Mouse (Mus musculus) neural tube, embryonic 11.5 days (tissue): Measurements from ENCODE around the gene Tbpl1. TPM values are rescaled to one million over a fixed set of nuclear protein-coding genes. Genes with fewer than 3 reads are reported as not detected.

Experiments
- ATAC-seq: fragments of 200-750 bp; cut with Nextera tagmentation; 2 replicates; pipeline ENCODE4 v1.8.0; 2017; ENCODE audit warnings: moderate number of reproducible peaks, mild to moderate bottlenecking, moderate TSS enrichment, moderate library complexity; ENCODE audit not compliant: insufficient read depth, low FRiP score, low TSS enrichment
- DNase-seq: peaks from one replicate; pipeline ENCODE4 v3.0.0-alpha.2; 2015; ENCODE audit warnings: low spot score
- H3K27ac ChIP-seq: fragments of 300-500 bp; sonication (generic); 2 replicates; pipeline ENCODE4 v1.5.1; 2014; ENCODE audit warnings: low read depth, mild to moderate bottlenecking, low read length
- H3K27me3 ChIP-seq: fragments of 300-500 bp; sonication (generic); 2 replicates; pipeline ENCODE4 v1.6.1; 2014; ENCODE audit warnings: mild to moderate bottlenecking, low read length, mixed read lengths; ENCODE audit not compliant: control insufficient read depth, insufficient read depth
- H3K36me3 ChIP-seq: fragments of 300-500 bp; sonication (generic); 2 replicates; pipeline ENCODE4 v1.6.1; 2014; ENCODE audit warnings: mild to moderate bottlenecking, low read length, moderate library complexity, mixed read lengths; ENCODE audit not compliant: control insufficient read depth, insufficient read depth
- H3K4me1 ChIP-seq: fragments of 300-500 bp; sonication (generic); 2 replicates; pipeline ENCODE4 v1.6.1; 2014; ENCODE audit warnings: low read length, mixed read lengths; ENCODE audit not compliant: control insufficient read depth, insufficient read depth
- H3K4me2 ChIP-seq: fragments of 300-500 bp; sonication (generic); 2 replicates; pipeline ENCODE4 v1.6.1; 2014; ENCODE audit warnings: low read depth, mild to moderate bottlenecking, moderate library complexity
- H3K4me3 ChIP-seq: fragments of 300-500 bp; sonication (generic); 2 replicates; pipeline ENCODE4 v1.5.1; 2014; ENCODE audit warnings: low read depth, low read length
- H3K9ac ChIP-seq: fragments of 300-500 bp; sonication (generic); 2 replicates; pipeline ENCODE4 v1.6.1; 2014; ENCODE audit warnings: mild to moderate bottlenecking, low read length
- H3K9me3 ChIP-seq: fragments of 300-500 bp; sonication (generic); 2 replicates; pipeline ENCODE4 v1.6.1; 2016; ENCODE audit warnings: low read length; ENCODE audit not compliant: control insufficient read depth
- WGBS: fragments of 180-500 bp; shearing (Covaris S2); extraction: QIAGEN DNeasy Blood & Tissue Kit; methylation state at CpG from one replicate; pipeline ENCODE4 v1.1.7; 2014; 5-methylcytosine and 5-hydroxymethylcytosine counted together
- polyA plus RNA-seq: library from polyadenylated mRNA; unstranded; fragments of >200 nt; fragmentation: Nextera tagmentation; extraction: Ambion mirVana; gene quantifications from 2 replicates; pipeline ENCODE4 v1.2.1, GENCODE M21; 2014

Tbpl1 gene
- polyA plus RNA-seq, 1 experiment from 2014 or later = 108 TPM

- Histone ChIP-seq H3K4me2 (no peak overlapping the region), H3K27me3 (no peaks in the 10 kb centered on the region), H3K4me1 (no peaks in the 10 kb centered on the region), H3K36me3 (no peaks in the 10 kb centered on the region), H3K9ac (no peak overlapping the region), H3K27ac (no peak overlapping the region), H3K4me3 (no peak overlapping the region), H3K9me3 (no peaks in the 10 kb centered on the region)
- ATAC-seq (no peak), DNase-seq (no peak)
- WGBS = 86% methylated on average over 5 of the region's 5 CpGs
These were observed 10.8 kb downstream of the Tbpl1 start for GRCm38 (mm10) chr10:22720781-22721529.

DNA sequence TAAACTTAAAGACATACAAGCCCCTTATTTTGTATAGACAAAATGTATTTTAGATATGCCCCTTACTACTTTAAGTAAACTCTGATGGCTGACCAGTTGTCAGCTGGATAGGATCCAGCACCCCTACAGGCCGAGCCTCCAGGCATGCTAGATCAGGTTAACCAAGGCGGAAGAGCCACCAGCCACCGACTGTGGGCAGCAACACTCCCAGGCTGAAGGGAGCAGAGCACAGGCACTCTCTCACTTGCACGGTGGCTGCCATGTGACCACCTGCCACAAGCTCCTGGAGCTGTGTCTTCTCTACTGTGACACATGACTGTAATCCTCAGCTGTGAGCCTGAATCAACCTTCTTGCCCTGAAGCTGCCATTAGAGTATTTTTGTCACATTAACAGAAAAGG is 13.3 kb downstream of the Tbpl1 start:
- Histone ChIP-seq H3K4me2 (no peak overlapping the region), H3K9ac (no peak overlapping the region), H3K27ac (no peak overlapping the region), H3K4me3 (no peak overlapping the region), H3K27me3 (no peaks in the 10 kb centered on the region), H3K36me3 (no peaks in the 10 kb centered on the region), H3K4me1 (no peaks in the 10 kb centered on the region), H3K9me3 (no peaks in the 10 kb centered on the region)
- DNase-seq (no peak), ATAC-seq (no peak)
- 51% methylated on average over 4 of the region's 4 CpGs for WGBS

DNA sequence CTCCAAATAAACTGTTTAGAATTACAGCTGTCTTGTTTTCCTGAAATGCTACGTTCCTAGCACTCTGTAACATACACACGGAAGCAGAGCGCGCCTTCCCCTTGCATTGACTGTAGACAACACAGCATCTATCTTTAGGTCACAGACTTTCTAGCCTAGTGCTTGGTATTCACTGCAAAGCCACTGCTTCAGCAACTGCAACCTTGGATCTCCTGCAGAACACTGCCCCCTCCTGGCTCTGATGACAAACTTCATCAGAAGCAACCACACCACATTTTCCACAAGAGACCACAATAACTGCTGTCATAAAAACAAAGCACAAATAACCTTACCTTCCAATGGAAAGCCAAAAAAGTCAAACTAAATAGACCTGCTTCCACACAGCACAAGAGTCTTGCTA is 17.2 kb downstream of the Tbpl1 start:
- Histone ChIP-seq H3K27me3 (no peaks in the 10 kb centered on the region), H3K4me2 (no peak overlapping the region), H3K9me3 (no peaks in the 10 kb centered on the region), H3K36me3 (peaks cover 4% of the 10 kb centered on the region; the same call in 1 of the 2 replicates), H3K9ac (no peak overlapping the region), H3K4me3 (no peak overlapping the region), H3K4me1 (no peaks in the 10 kb centered on the region), H3K27ac (no peak overlapping the region)
- DNase-seq (peak; percentile 47), ATAC-seq (no peak)
- 85% methylated on average over 4 of the region's 4 CpGs for WGBS

GRCm38 (mm10) chr10:22712955-22713354 is 18.8 kb downstream of the Tbpl1 start:
- no peak overlapping the region for H3K4me2 ChIP-seq
- H3K27me3 ChIP-seq = no peaks in the 10 kb centered on the region
- peaks cover 4% of the 10 kb centered on the region; the same call in 1 of the 2 replicates for H3K36me3 ChIP-seq
- no peaks in the 10 kb centered on the region for H3K4me1 ChIP-seq
- DNase-seq (no peak), ATAC-seq (no peak)
- no peak overlapping the region for H3K4me3 ChIP-seq
- no peak overlapping the region for H3K9ac ChIP-seq
- H3K27ac ChIP-seq = no peak overlapping the region
- 79% methylated on average over 2 of the region's 2 CpGs for WGBS
- H3K9me3 ChIP-seq = no peaks in the 10 kb centered on the region

DNA sequence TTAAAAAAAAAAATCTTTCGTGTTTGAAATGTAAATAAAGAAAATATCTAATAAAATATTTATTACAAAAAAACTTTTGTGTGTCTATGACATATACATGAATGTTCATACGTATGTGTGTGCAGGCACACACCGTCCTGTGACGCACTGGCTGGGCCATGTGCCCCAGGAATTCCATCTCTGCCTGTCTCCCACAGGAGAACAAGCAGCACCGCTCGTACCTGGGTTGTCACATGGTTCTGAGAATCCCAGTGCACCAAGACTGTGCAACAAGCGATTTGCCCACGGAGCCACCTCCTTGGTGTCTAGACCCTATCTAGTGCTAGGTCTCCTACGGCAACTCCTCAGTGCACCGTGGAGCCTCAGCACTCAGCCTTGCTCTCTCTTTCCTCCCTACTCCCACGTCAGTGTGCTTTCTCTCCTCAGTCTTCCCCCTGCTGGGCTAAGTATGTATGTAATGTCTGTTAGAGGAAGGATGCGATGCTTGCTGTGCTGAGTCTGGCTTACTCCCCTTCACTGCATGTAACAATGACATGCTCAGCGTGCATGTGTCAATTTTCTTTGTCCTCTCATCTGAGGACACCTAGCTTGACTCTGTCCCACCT is 21.5 kb downstream of the Tbpl1 start:
- Histone ChIP-seq H3K9ac (no peak overlapping the region), H3K36me3 (peaks cover 12% of the 10 kb centered on the region; the same call in 1 of the 2 replicates), H3K27me3 (no peaks in the 10 kb centered on the region), H3K4me1 (no peaks in the 10 kb centered on the region), H3K27ac (no peak overlapping the region), H3K9me3 (no peaks in the 10 kb centered on the region), H3K4me3 (no peak overlapping the region), H3K4me2 (no peak overlapping the region)
- DNase-seq (no peak), ATAC-seq (no peak)
- WGBS = 90% methylated on average over 13 of the region's 13 CpGs

- 93% methylated on average over 7 of the region's 7 CpGs for WGBS
- H3K36me3 ChIP-seq = peaks cover 12% of the 10 kb centered on the region; the same call in 1 of the 2 replicates
- no peak for ATAC-seq
These were observed 23.4 kb downstream of the Tbpl1 start for GRCm38 (mm10) chr10:22708190-22708843.

GRCm38 (mm10) chr10:22703844-22704243 is 27.9 kb downstream of the Tbpl1 start:
- DNase-seq (no peak), ATAC-seq (no peak)
- H3K4me3 ChIP-seq = no peak overlapping the region
- peaks cover 8% of the 10 kb centered on the region; the same call in 1 of the 2 replicates for H3K36me3 ChIP-seq
- H3K4me1 ChIP-seq = no peaks in the 10 kb centered on the region
- no peak overlapping the region for H3K4me2 ChIP-seq
- H3K27ac ChIP-seq = no peak overlapping the region
- H3K9me3 ChIP-seq = no peaks in the 10 kb centered on the region
- WGBS = 93% methylated on average over 6 of the region's 6 CpGs
- no peak overlapping the region for H3K9ac ChIP-seq
- H3K27me3 ChIP-seq = no peaks in the 10 kb centered on the region

More at GRCm38 (mm10) chr10:22708190-22708843, 23.4 kb downstream of the Tbpl1 start:
- Histone ChIP-seq H3K9ac (no peak overlapping the region), H3K4me3 (no peak overlapping the region), H3K9me3 (no peaks in the 10 kb centered on the region), H3K4me1 (no peaks in the 10 kb centered on the region), H3K4me2 (no peak overlapping the region), H3K27me3 (no peaks in the 10 kb centered on the region), H3K27ac (no peak overlapping the region)
- no peak for DNase-seq

- Histone ChIP-seq H3K27ac (no peak overlapping the region), H3K9ac (no peak overlapping the region), H3K4me3 (no peak overlapping the region), H3K36me3 (peaks cover 4% of the 10 kb centered on the region; the same call in 1 of the 2 replicates), H3K9me3 (no peaks in the 10 kb centered on the region), H3K27me3 (no peaks in the 10 kb centered on the region), H3K4me2 (no peak overlapping the region), H3K4me1 (no peaks in the 10 kb centered on the region)
- 79% methylated on average over 12 of the region's 12 CpGs for WGBS
- ATAC-seq (no peak), DNase-seq (no peak)
These were observed 30.0 kb downstream of the Tbpl1 start for GRCm38 (mm10) chr10:22701485-22702315.
